Mouse (Mus musculus) erythroblast, embryonic 14.5 days (primary cell): ENCODE measurements around the gene 2810006K23Rik.
"Not testable (repeated sequence)": the region's sequence is repeated elsewhere in the genome, so short reads cannot be mapped to it uniquely, and the experiment has no call there.

Experiments used
- GATA1 ChIP-seq: IDR thresholded peaks from 2 replicates; pipeline ENCODE4 v1.6.1; 2012; ENCODE audit warnings: low read length, inconsistent platforms, mixed read lengths
- TAL1 ChIP-seq: IDR thresholded peaks from 3 replicates; pipeline ENCODE4 v1.6.1; 2012; ENCODE audit warnings: low read length, inconsistent platforms, mixed read lengths

DNA sequence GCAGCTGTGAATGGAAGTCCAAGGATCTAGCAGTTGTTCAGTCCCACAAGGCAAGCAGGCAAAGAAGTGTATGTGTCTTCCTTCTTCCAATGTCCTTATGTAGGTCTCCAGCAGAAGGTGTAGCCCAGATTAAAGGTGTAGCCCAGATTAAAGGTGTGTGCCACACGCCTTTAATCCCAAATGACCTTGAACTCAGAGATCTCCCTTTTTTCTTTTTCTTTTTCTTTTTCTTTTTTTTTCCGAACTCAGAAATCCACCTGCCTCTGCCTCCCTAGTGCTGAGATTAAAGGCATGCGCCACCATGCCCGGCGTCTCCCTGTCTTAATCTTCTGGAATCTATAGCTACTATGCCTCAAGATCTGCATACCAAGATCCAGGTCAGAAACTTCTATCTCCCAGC, 35.1 kb downstream of the 2810006K23Rik start, which contains the start of gene Cdk2ap1:
- not testable (repeated sequence) for TF ChIP-seq GATA1, TAL1
